Comparison of ENCODE assay signal across 16 mouse cellular contexts in the genomic region with DNA sequence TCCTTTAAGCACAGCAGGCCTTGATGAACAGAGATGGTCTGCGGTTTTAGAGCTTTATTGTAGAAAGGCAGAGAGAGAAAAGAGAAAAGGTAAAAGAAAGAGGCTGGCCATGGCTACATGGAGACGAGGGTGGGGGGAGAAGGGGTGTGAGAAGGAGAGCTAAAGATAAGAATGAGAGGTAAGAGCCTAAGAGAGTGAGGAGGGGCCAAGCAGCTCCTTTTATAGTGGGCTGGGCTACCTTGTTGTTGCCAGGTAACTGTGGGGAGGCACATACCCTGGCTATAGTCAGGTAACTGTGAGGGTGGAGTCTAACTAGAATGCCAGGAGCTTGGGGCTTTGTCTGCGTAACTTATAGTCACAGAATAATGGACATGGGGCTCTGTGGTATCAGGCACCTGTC.
"Had no signal": no experiment of that assay in that cellular context is flagged by ENCODE, and none has a peak within 500 bp of the region (broad histone marks: within the 10 kb centered on the region; RNA-seq: fewer than 3 reads in every experiment).

No protein-coding gene starts in this region.

- H3K9me3 ChIP-seq: liver, embryonic 13.5 days; liver, embryonic 15.5 days; midbrain, embryonic 12.5 days; neural tube, embryonic 12.5 days; stomach, embryonic 15.5 days had no signal

- H3K27ac ChIP-seq: liver, embryonic 13.5 days; liver, embryonic 15.5 days; macrophage; midbrain, embryonic 12.5 days; neural tube, embryonic 12.5 days; stomach, embryonic 15.5 days; stomach, postnatal 0 days had no signal

- H3K4me1 ChIP-seq: liver, embryonic 13.5 days; liver, embryonic 15.5 days; neural tube, embryonic 12.5 days; stomach, embryonic 15.5 days had no signal

- H3K4me3 ChIP-seq: liver, embryonic 13.5 days; liver, embryonic 15.5 days; megakaryocyte, embryonic 14.5 days; midbrain, embryonic 12.5 days; neural tube, embryonic 12.5 days; stomach, embryonic 15.5 days had no signal

- H3K4me2 ChIP-seq: liver, embryonic 11.5 days; liver, embryonic 13.5 days; liver, embryonic 15.5 days; lung, embryonic 14.5 days; midbrain, embryonic 12.5 days; neural tube, embryonic 12.5 days; stomach, embryonic 15.5 days had no signal

- H3K27me3 ChIP-seq: liver, embryonic 13.5 days; liver, embryonic 15.5 days; megakaryocyte, embryonic 14.5 days; midbrain, embryonic 12.5 days; stomach, embryonic 15.5 days had no signal

- H3K9ac ChIP-seq: liver, embryonic 13.5 days; liver, embryonic 15.5 days; liver, postnatal 0 days; lung, embryonic 14.5 days; midbrain, embryonic 12.5 days; neural tube, embryonic 12.5 days; stomach, embryonic 15.5 days had no signal

- ATAC-seq: liver, postnatal 0 days had no signal

- H3K36me3 ChIP-seq: liver, embryonic 13.5 days; liver, embryonic 15.5 days; midbrain, embryonic 12.5 days; neural tube, embryonic 12.5 days; stomach, embryonic 15.5 days had no signal

- DNase-seq: liver; liver, embryonic 13.5 days; liver, postnatal 0 days; lung, embryonic 14.5 days; right cerebral cortex, postnatal 14 days; thymus, adult 2 months; thymus, postnatal 25 days; thymus, postnatal 4 days had no signal
